Mouse (Mus musculus) erythroblast, embryonic 14.5 days (primary cell): ENCODE measurements around the gene Kcnk10.
"Not testable (repeated sequence)": the region's sequence is repeated elsewhere in the genome, so short reads cannot be mapped to it uniquely, and the experiment has no call there.

Source experiments
- GATA1 ChIP-seq: IDR thresholded peaks from 2 replicates; pipeline ENCODE4 v1.6.1; 2012; ENCODE audit warnings: low read length, inconsistent platforms, mixed read lengths
- TAL1 ChIP-seq: IDR thresholded peaks from 3 replicates; pipeline ENCODE4 v1.6.1; 2012; ENCODE audit warnings: low read length, inconsistent platforms, mixed read lengths

DNA sequence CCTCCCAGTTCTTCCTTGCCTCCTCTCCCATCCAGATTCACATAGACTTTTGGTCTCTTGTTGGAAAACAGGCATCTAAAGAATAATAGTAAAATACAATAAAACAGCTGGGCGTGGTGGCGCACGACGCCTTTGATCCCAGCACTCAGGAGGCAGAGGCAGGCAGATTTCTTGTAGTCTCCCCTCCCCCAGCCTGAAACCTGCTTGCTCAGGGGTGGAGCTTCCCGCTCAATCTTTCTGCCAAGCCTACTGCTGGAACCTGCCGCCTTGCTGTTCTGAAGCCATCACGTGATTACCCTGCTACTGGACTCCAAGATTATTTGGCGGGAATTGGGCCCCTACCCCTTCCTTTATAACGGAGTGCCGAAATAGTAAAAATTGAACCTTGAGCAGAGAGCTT lies 45.2 kb upstream of the Kcnk10 start:
- not testable (repeated sequence) for TF ChIP-seq GATA1, TAL1
